Mouse (Mus musculus) A20 (cell line): ENCODE results near the gene Slc41a2.

Source experiments
- DNase-seq: peaks from one replicate; pipeline ENCODE4 v3.0.0-alpha.2; 2011; ENCODE audit warnings: low read depth, low spot score

The Slc41a2 gene

GRCm38 (mm10) chr10:83233967-83234366, 103.7 kb downstream of the Slc41a2 start:
- no peak for DNase-seq

GRCm38 (mm10) chr10:83228626-83229025, 109.1 kb downstream of the Slc41a2 start:
- DNase-seq, result no peak

- DNase-seq, result no peak
These were observed 112.7 kb downstream of the Slc41a2 start for GRCm38 (mm10) chr10:83224999-83225398.

GRCm38 (mm10) chr10:83220847-83221246, 116.8 kb downstream of the Slc41a2 start:
- no peak for DNase-seq

- no peak for DNase-seq
These were observed 117.5 kb downstream of the Slc41a2 start for GRCm38 (mm10) chr10:83220217-83220616.

GRCm38 (mm10) chr10:83219729-83220128, 118.0 kb downstream of the Slc41a2 start:
- DNase-seq, result peak; percentile 61

- no peak for DNase-seq
These were observed 118.9 kb downstream of the Slc41a2 start for GRCm38 (mm10) chr10:83218778-83219177.

- no peak for DNase-seq
These were observed 120.4 kb downstream of the Slc41a2 start for GRCm38 (mm10) chr10:83217256-83217655.

GRCm38 (mm10) chr10:83215559-83215958, 122.1 kb downstream of the Slc41a2 start:
- peak; percentile 53 for DNase-seq

- no peak for DNase-seq
These were observed 125.1 kb downstream of the Slc41a2 start for GRCm38 (mm10) chr10:83212618-83213017.

- no peak for DNase-seq
These were observed 126.6 kb downstream of the Slc41a2 start for GRCm38 (mm10) chr10:83210968-83211583.

- DNase-seq, result no peak
These were observed 127.6 kb downstream of the Slc41a2 start for GRCm38 (mm10) chr10:83210122-83210521.

GRCm38 (mm10) chr10:83209388-83209787, 128.3 kb downstream of the Slc41a2 start:
- no peak for DNase-seq

- DNase-seq, result no peak
These were observed 129.2 kb downstream of the Slc41a2 start for GRCm38 (mm10) chr10:83208436-83208835.

- no peak for DNase-seq
These were observed 134.6 kb downstream of the Slc41a2 start for GRCm38 (mm10) chr10:83202906-83203702.

GRCm38 (mm10) chr10:83201525-83201924, 136.2 kb downstream of the Slc41a2 start:
- no peak for DNase-seq

- DNase-seq, result no peak
These were observed 138.4 kb downstream of the Slc41a2 start for GRCm38 (mm10) chr10:83199290-83199689.

- DNase-seq, result no peak
These were observed 139.0 kb downstream of the Slc41a2 start for GRCm38 (mm10) chr10:83198692-83199091.

- DNase-seq, result peak; percentile 79
These were observed 139.9 kb downstream of the Slc41a2 start for GRCm38 (mm10) chr10:83197690-83198336.

- no peak for DNase-seq
These were observed 145.7 kb downstream of the Slc41a2 start for GRCm38 (mm10) chr10:83191982-83192381.

GRCm38 (mm10) chr10:83191476-83191875, 146.2 kb downstream of the Slc41a2 start:
- DNase-seq, result no peak

GRCm38 (mm10) chr10:83189071-83189470, 148.6 kb downstream of the Slc41a2 start:
- no peak for DNase-seq

- DNase-seq, result no peak
These were observed 150.7 kb downstream of the Slc41a2 start for GRCm38 (mm10) chr10:83186984-83187383.
